Mouse (Mus musculus): ENCODE measurements around the gene Hhatl.

Gene Hhatl

DNA sequence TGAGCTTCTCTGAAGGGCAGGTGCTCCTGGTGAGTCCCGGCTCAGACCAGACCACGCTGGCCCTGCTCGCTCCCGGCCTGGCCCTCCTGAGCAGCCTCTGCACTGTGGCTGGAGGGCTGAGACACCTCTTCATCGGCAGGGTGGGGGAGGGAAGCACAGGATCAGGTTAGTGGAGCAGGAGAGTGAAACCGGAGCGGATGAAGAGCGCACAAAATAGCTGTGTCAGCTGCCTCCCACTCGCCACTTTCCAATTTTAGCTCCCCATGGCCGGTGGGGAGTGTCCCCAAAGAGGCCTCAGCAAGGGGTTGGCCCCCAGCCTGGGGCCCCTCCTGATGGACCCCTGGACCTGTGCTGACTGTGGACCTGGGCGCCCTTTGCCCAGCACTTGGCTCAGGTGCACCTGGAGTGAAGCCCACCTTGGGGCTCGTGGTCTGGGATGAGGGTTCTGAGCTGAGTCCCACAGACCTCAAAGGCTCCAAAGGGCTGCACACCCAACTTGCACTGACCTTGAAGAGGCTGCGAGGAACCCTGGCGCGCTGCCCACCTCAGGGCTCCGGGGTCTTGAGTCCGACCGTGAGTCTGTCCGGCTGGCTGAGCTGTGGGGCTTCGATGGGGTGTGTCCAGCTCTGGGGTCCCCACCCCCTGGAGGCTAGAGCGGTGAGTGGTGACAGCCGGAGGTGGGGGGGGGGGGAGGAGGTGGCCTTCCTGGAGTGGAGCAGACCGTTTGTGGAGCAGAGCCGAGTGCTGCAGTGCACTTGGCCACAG lies at the start of gene Hhatl:
Gene Hhatl (minus strand): TSS at position 751 of the 765 bp plus-strand sequence.
- no peak for DNase-seq

DNA sequence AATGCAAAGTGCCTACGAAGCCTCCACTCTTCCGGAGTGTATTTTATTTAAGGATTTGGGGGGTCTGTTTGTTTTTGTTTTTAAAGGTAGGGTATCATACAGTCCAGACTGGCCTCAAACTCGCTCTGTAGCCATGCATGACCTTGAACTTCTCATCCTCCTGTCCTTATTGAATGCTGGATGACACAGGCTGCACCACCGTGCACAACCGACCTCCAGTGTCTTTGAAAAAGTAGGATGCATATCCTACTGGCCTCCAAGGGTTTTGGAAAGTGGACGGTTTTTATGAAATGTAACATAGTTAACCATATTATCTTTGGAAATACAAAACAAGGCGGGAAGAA lies 47.3 kb upstream of the Hhatl start:
- DNase-seq = no peak

DNA sequence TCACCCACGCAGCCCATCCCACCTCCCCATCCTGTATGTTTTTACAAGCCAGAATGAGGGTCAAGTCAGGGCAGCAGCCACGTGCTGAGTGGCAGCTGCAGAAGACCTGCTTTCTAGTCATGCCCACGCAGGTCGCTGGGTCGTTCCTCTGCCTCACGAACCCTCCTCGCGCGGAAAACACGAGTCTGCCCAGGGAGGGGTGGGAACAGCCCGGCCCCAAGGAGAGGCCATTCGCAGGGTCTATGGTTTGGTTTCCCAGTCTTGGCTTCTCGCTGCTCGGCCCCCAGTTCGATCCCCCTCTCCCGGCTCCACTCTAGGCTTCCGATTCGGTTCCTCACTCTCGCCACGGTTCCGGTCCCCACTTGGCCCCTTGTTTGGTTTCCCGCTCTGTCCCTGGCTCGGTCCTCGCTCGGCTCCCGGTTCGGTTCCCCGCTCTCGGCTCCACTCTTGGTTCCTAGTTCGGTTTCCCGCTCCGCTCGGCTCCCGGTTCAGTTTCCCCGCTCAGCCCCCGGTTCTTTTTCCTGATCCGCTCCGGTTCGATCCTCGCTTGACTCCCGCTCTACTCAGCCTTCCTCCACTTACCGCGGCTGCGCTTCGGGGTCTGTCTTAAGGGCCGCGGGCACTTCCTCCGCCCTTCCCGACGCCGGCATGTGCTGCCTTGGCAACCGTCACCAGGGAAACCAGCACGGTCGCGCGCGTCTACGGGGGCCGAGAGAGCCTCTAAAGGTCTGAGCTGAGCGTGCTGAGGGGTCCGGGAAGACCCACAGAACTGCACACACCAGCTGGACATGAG lies 46.7 kb upstream of the Hhatl start, which contains the start of gene Ccdc13:
Gene Ccdc13 (minus strand): TSS at position 633 of the 793 bp plus-strand sequence.
- DNase-seq = peak; percentile 87

DNA sequence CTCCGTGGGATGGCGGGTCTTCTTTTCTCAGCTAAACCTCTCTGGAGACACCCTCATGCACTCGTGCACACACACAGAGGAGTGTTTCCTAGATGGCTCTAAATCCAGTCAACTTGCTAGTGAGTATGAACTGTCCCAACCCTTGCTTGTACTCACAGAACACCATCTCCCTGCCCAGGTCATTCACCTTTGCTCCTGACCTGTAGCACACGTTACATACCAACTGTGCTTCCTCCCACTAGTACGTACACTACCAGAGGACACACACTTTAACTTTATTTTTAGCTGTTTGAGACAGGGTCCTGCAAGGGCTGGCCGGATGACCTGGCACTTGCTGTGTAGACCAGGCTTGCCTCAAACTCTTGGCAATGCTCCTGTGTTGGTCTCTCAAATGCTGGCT lies 45.7 kb upstream of the Hhatl start:
- DNase-seq = no peak

DNA sequence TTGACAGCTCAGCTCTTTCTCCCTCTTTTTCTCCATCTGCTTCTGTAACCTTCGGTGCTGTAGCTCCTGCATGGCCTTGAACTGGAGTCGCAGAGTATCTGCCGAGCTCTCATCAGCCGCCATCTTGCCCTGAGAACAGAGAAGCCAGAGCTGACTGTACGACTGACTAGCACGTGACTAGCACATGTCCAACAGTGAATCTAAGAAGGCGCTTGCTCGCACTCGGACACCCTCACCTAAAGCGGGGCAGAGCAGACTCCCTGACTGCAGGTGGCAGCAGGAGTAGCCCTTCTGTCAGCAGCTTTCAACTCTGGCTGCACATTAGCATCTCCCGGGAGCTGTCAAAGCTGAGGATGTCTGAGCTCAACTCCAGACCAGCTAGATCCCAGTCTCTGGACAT lies 41.5 kb upstream of the Hhatl start:
- no peak for DNase-seq

DNA sequence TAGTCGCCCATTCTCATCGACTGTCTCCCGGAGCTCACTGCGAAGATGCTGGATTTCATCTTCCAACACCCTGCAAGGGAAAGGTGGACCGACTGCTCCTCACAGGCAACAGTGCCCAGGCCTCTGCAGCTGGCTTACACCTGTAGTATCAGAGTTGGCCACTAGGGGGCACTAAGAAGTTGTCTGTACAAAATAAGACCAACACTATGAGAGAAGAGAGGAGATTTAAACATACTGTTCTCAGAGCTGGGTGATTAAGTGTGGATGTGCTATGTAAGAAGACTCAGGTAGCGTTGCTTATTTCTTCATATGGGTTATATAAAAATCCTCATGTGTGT lies 38.6 kb upstream of the Hhatl start:
- DNase-seq = peak; percentile 78

DNA sequence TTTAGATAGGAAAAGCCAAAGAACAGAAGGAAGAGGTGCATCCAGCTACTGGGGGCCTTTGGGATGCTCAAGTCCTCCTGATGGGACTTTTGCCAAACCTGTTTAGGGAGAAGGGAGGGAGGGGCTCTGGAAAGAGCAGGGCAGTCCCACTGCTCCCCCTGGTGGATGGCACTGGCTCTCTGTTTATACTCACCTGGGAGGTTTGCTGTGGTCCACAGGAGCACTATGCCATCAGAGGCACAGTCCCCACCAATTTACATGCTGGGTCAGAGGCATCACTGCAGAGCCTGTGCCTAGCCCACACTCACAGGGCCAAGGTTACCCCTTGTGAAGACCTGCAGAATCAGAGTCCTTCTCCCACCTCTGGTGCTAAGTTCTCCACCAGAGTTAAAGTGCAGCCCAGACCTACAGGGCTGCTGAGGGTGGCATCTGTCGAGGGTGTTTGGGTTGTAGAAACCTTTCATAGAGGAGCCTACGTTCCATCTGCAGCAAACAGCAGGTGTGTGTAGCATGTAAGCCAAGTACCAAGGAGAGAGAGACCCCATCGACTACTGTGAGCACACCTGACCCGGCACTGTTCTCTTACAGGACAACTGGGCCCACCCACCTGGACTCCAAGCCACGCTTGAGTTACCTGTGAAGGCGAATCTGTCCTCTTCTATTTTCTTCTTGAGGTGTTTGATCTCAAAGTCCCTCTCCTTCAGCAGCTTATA lies 38.1 kb upstream of the Hhatl start:
- DNase-seq = no peak

DNA sequence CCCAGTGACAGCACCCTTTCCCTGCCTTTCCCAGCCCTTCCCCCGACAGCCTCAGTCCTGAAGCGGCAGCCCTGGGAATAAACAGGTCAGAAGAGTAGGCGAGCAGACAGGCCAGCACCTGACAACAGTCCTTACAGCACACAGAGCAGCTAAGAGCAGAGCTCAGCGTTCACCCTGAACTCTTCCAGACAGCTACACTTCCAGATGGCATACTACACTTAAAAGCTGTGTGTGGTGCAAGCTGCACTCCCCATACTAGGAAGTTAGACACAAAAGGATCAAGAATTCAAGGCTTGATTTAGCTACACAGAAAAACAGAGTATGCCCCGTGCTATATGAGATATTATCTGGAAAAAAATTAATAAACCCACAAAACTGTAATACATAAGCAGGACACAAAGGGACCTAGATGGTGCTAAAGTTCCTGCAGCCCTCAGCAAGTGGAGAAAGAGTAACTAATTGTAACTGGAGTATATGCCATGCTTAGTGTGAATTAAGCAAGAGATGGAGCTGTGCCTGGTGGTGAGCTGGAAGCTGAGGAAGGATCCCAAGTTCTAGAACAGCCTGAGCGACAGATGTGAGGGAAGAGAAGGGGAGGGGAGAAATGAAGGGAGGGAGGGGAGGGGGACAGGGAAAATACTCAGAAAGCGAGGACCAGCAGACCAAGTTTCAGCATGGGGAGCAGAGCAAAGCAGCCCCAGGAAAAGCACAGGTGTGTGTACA lies 37.1 kb upstream of the Hhatl start:
- DNase-seq = no peak

DNA sequence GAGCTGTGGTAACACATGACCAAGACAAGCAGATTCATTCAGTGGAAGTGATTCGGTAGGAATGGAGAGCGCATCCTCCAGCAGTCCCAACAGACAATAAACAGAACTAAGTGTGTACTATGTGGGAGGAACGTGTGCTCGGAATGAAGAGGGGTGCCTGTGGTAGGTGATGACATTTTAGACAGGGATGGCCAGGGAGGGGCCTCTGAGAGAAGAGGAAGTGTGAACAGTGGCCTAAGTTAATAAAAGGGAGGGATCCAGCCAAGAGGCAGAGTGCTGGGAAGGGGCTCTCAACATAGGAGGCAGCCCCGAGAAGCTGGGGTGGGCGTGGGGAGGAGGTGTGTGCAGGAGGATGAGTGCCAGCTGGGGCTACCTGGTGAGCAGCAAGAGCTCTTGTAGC lies 36.0 kb upstream of the Hhatl start:
- DNase-seq = no peak

DNA sequence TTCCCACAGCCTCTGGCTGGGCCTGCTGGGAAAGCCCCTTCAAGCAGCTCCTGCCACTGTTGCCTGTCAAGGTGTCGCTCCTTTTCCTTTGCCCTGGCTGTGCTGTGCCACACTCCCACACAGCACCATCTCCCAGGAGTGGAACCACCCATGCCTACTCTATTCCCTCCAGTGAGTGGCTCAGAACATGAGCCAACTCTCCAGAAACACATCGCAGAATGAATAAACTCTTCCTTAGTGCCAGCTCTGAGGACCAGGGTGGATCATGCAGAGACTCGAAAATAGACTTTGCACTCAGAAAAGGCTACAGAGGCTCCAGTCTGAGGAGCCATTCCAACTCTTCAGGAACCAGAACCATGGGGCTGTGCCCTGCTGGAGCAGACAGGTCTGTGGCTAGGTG lies 34.0 kb upstream of the Hhatl start:
- peak; percentile 34 for DNase-seq

DNA sequence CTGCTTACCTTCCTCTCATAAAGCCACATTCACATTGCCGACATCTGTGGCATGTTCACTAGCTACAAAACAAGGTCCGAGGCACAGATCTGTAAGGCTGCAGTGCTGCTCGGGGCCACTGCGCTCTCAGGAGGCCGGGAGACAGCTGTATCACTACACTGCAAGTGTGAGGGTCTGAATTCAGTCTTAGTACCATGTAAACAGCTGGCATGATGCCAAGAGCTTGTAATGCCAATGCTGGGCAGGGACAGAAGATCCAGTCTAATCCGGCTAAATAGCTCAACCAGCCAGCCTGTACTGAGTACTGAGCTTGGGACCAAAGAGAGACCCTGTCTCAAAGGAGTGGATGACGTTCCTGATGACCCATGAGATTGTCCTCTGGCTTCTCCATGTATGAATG lies 31.7 kb upstream of the Hhatl start:
- DNase-seq = no peak

DNA sequence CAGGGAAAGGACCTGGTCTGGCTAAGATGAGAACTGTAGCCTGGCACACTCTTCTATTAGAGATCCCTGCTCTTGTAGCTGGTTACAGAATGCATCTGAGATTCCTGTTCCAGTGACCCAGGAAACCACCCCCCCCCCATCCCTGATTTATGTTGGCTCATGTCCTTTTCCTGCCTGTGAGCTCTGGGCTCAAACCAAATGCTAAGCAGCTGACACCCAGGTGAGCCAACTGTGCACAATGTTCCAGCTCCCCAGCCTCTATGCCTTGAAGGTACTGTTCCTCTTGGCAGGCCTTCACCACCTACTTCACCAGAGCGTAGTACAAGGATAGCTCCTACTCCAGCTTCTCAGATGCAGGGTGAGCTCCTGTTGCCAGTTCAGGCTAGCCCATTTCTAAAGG lies 30.7 kb upstream of the Hhatl start:
- DNase-seq = no peak

DNA sequence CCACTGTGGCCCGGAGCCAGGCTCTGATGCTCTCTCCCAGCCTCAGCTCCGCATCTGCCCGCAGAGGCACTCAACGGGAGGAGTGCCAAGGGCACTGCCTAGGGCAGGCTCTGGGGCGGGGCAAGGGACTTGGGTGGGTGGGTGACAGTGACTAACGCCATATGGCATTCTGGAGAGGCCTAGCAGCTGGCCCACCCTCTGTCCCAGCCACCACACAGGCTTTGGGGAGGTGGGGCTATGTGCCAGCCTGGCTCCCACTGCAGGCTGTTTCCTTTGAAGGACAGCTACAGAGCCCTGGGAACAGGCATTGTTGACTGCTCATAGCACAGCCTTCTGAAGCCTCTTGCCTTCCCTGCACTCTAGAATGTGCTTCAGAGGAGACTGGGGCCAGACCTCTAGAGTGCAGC lies 30.3 kb upstream of the Hhatl start:
- DNase-seq = no peak

DNA sequence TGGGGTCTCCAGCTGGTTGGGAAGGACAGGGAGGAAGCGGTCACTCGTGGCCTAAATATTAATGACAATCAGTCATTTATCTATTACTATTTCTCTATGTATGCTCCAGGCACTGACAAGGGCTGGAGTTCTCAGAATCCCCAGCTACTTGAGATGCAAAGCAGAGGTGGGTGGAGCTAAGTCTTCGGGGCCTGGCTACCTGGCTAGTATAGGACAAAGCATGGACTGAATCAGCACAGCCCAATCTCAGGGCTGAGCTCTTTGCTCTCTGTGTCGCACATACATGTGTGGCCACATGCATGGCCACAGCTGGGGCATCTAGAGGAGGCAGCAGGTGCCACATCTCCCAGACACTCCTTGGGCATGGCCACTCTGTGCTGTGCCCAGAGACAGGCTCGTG lies 28.5 kb upstream of the Hhatl start:
- no peak for DNase-seq

DNA sequence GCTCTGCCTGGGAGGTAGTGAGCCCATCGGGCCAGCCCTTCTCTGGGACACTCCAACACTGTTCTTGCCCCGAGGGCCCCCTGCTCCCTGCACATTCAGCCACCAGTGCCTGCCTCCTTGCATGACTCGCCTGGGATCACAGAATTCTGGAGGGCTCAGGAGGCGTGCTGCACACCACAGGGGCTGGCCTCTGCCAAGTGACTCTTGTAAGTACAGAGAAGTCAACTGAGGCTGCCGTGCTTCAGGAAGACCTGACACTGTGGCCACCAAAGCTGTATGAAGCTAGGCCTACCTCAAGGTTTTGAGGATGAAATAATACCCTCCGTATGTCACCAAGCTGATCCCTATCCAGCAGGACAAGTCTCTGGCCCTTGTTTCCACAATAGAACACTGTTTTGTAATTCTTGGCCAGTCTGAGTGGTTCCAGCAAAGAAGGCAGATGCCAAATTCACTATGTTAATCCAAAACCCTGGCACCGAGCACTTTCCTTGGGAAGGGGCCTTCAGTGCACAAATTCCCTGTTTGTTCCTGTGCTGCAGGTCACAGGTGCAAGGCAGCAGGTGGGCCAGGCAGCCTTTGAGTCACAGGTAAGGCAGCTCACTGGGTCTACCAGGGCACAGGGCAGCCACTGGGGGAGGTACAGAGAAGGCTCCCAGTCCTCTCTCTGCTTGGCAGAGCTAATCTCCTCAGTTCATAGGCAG lies 27.6 kb upstream of the Hhatl start:
- DNase-seq = no peak

DNA sequence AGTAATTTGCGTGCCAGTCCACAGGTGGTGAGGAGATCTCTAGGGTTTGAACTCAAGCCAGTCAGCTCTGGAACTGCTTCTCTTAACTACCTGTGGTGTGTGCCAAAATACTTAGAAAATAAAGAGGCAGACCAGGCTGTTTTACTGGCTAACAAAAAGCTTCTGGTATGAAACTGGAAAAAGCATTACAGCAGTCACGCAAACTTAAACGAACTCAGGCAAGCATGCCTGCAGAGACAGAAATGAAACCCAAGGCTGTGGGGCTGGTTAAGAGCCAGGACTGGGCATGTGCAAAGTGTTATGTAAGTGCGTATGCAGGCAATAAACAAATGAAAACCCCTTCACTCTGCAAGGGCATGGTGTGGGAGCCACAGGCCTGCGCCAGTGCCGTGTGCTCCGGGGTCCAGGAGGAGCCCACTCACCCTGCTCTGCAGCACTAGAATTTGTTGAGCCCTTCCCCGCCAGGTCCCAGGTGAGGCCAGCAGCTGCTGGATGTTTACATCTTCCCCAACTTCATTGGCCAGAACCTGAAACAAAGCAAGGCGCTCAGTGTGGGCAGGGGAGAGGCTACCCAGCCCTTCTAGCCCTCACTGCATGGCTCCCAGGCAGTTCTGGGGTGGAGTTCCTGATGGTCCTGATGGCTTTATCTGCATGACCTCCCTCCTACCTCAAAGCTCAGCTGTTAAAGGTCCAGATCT lies 26.9 kb upstream of the Hhatl start:
- no peak for DNase-seq

DNA sequence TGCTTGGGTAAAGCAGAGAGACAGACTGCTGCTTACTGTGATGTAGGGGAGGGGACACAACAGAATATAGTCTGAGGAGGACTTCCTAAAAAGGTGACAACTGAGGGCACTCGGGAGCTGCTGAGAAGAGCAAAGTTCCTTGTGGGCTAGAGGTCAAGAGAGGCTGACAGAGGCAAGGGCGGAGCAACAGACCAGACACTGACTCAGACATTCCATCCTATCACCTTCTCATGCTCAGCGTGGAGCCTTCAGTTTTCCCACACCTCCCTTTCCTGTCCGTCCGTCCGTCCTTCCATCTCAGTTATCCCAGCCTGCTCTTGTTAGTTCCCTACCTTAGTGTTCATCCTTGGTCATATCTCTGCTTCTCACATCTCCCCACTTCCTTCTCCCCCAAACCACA lies 22.9 kb upstream of the Hhatl start:
- DNase-seq = no peak

DNA sequence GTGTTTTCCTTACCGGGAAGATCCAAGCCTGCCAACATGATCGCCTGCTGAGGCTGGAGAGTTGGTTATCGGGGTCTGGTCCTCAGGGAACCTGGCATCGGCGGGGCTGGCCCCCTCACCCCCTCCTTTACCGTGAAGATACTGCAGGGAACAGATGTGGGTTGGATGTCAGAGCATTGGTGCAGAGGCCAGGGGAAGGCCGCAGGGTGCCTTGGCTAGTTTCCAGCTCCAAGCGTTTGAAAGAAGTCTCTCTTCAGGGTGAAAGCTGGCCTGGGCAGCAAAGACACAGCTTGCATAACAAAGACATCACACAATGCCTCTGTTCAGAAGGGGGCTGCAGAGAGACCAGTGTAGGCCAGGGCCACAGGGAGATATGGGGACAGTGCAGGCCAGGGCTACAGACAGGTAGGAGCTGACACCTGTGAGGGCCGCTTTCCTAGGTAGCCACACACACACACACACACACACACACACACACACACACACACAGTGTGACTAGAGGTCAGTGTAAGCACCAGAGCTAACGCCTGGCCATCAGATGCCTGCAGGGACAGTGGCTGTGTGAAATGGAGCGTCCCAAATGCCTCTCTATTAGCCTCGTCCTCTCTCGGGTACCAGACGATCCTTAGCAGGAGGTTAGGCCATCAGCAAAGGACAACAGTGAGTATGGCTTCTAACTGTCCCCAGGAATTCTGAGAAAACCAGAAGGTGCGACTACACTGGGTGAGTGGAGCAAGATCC lies 17.9 kb upstream of the Hhatl start:
- DNase-seq = peak; percentile 47

DNA sequence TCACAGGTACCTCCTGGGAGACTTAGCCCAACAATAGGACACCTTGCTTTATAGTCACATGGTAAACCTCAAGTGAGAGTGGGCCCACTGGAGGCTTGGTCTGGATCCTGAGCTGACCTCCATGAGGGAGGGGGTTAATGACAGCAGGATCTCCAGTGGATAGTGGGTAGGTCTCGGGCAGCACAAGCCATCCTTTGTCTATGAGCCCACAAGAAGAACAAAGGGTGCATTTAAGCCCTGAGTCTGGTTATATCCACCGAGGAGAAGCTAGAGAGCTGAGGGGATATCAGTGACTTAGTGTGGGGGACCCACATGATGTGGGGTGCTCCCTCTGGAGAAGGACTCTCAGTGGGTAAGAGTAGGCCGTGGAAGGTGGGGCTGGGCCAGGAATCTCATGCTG lies 16.2 kb upstream of the Hhatl start:
- no peak for DNase-seq

DNA sequence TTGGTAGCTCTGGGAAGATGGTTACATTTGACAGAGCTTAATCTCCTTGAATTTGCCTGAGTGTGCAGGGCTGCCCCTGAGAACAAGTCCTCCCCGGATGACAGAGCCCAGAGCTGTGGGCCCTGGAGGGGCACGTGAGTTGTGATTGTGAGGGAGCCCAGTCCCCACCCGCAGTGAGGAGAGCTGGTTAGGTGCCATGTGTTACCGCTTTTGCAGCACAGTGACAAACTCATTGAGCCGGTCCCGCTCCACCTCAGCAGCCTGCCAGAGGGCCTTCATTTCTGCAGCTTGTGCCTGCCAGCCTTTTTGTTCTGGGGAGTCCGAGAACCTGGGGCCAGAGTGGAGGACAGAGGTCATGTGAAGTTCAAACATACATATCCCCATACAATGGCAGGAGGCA lies 15.6 kb upstream of the Hhatl start:
- no peak for DNase-seq

DNA sequence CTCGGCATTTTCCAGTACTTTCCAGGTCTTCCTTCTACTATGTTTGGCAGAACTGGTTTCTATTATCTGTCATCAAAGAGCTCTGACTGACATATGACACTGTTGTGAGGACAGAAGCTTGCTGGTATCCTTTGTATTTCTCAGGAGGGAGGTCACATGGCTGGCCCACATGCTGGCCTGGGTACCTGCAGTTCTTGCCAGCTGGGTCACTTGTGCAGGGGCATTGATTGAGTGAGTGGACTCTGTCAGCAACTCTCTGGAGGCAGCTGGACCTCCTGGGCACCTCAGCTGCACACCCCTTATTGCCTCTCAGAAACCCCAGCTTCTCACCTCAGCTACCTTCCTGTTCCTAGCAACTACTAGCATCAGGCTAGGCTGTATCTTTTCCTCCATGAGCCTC lies 15.2 kb upstream of the Hhatl start:
- DNase-seq = no peak

All from right cerebral cortex, postnatal 25 days (tissue).